Mouse (Mus musculus): ENCODE results near the gene Mbtd1. TPM values are rescaled to one million over a fixed set of nuclear protein-coding genes. Genes with fewer than 3 reads are reported as not detected.

Gene Mbtd1
- polyA plus RNA-seq, 1 experiment from 2014 or later: 25.0 TPM

GRCm38 (mm10) chr11:93956159-93956558 lies 70.5 kb downstream of the Mbtd1 start, which contains the start of gene Nme2:
Gene Nme2, minus strand, starts transcription at chr11:93956259.
- Histone ChIP-seq H3K9me3 (ENCODE audit: control insufficient read depth, low read length) (no peaks in the 10 kb centered on the region), H3K36me3 (ENCODE audit: control insufficient read depth, insufficient read depth, low read length) (peaks cover 27% of the 10 kb centered on the region), H3K27ac (ENCODE audit: low read depth, low read length) (peak within 1 kb of the TSS; percentile 76), H3K4me3 (ENCODE audit: low read depth, low read length) (peak within 1 kb of the TSS; percentile 51), H3K4me2 (ENCODE audit: low read depth, low read length) (peak within 1 kb of the TSS; percentile 93), H3K27me3 (ENCODE audit: control insufficient read depth, insufficient read depth, low read length) (no peaks in the 10 kb centered on the region), H3K4me1 (ENCODE audit: control insufficient read depth, insufficient read depth, low read length) (peaks cover 8% of the 10 kb centered on the region; the same call in 1 of the 2 replicates), H3K9ac (replicated peaks; ENCODE audit: low read depth, low read length) (peak within 1 kb of the TSS; percentile 56)
- WGBS: 2% methylated on average over 6 of the region's 6 CpGs
- ATAC-seq (ENCODE audit: low read depth): peak; percentile 35

GRCm38 (mm10) chr11:93957031-93957555 lies 71.4 kb downstream of the Mbtd1 start:
- no peak overlapping the region for H3K4me3 ChIP-seq (ENCODE audit: low read depth, low read length)
- no peak for ATAC-seq (ENCODE audit: low read depth)
- H3K27ac ChIP-seq (ENCODE audit: low read depth, low read length): no peak overlapping the region
- no peaks in the 10 kb centered on the region for H3K9me3 ChIP-seq (ENCODE audit: control insufficient read depth, low read length)
- H3K27me3 ChIP-seq (ENCODE audit: control insufficient read depth, insufficient read depth, low read length): no peaks in the 10 kb centered on the region
- peaks cover 35% of the 10 kb centered on the region for H3K36me3 ChIP-seq (ENCODE audit: control insufficient read depth, insufficient read depth, low read length)
- H3K4me1 ChIP-seq (ENCODE audit: control insufficient read depth, insufficient read depth, low read length): peaks cover 8% of the 10 kb centered on the region; the same call in 1 of the 2 replicates
- no peak overlapping the region for H3K9ac ChIP-seq (replicated peaks; ENCODE audit: low read depth, low read length)
- WGBS: 83% methylated on average over 2 of the region's 2 CpGs
- H3K4me2 ChIP-seq (ENCODE audit: low read depth, low read length): no peak overlapping the region

DNA sequence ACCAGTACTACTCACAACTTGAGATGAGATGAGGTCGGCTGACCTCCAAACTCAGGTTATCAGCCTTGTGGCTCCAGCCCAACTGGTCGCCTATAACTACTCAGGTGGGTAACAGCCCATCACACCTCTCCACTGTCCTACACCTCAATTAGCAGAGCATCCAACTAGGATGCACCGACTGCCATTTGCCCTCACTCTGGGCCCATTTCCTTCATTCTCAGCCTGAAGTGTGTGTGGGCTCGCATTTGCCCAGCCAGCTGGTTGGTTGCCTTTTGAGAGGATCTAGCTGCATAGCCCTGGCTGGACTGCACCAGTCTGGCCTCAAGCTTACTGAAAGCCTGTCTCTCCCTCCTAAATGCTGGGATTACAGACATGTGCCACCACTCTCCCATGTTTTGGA lies 72.1 kb downstream of the Mbtd1 start:
- H3K36me3 ChIP-seq (ENCODE audit: control insufficient read depth, insufficient read depth, low read length): peaks cover 41% of the 10 kb centered on the region
- no peak overlapping the region for H3K4me2 ChIP-seq (ENCODE audit: low read depth, low read length)
- no peaks in the 10 kb centered on the region for H3K27me3 ChIP-seq (ENCODE audit: control insufficient read depth, insufficient read depth, low read length)
- H3K4me3 ChIP-seq (ENCODE audit: low read depth, low read length): no peak overlapping the region
- no peak overlapping the region for H3K27ac ChIP-seq (ENCODE audit: low read depth, low read length)
- H3K4me1 ChIP-seq (ENCODE audit: control insufficient read depth, insufficient read depth, low read length): peaks cover 8% of the 10 kb centered on the region; the same call in 1 of the 2 replicates
- ATAC-seq (ENCODE audit: low read depth): no peak
- H3K9ac ChIP-seq (replicated peaks; ENCODE audit: low read depth, low read length): no peak overlapping the region; the same call in 1 of the 2 replicates
- 84% methylated on average over 4 of the region's 4 CpGs for WGBS
- H3K9me3 ChIP-seq (ENCODE audit: control insufficient read depth, low read length): no peaks in the 10 kb centered on the region

GRCm38 (mm10) chr11:93961482-93961881 lies 75.8 kb downstream of the Mbtd1 start:
- Histone ChIP-seq H3K4me1 (ENCODE audit: control insufficient read depth, insufficient read depth, low read length) (no peaks in the 10 kb centered on the region), H3K4me2 (ENCODE audit: low read depth, low read length) (no peak overlapping the region), H3K9me3 (ENCODE audit: control insufficient read depth, low read length) (no peaks in the 10 kb centered on the region), H3K27ac (ENCODE audit: low read depth, low read length) (no peak overlapping the region), H3K36me3 (ENCODE audit: control insufficient read depth, insufficient read depth, low read length) (peaks cover 59% of the 10 kb centered on the region), H3K27me3 (ENCODE audit: control insufficient read depth, insufficient read depth, low read length) (no peaks in the 10 kb centered on the region), H3K4me3 (ENCODE audit: low read depth, low read length) (no peak overlapping the region), H3K9ac (replicated peaks; ENCODE audit: low read depth, low read length) (no peak overlapping the region)
- no peak for ATAC-seq (ENCODE audit: low read depth)
- WGBS: 93% methylated on average over 6 of the region's 6 CpGs

GRCm38 (mm10) chr11:93963013-93963412 lies 77.4 kb downstream of the Mbtd1 start:
- no peak overlapping the region for H3K9ac ChIP-seq (replicated peaks; ENCODE audit: low read depth, low read length)
- peaks cover 54% of the 10 kb centered on the region for H3K36me3 ChIP-seq (ENCODE audit: control insufficient read depth, insufficient read depth, low read length)
- H3K4me3 ChIP-seq (ENCODE audit: low read depth, low read length): no peak overlapping the region
- no peak overlapping the region for H3K27ac ChIP-seq (ENCODE audit: low read depth, low read length)
- no peaks in the 10 kb centered on the region for H3K4me1 ChIP-seq (ENCODE audit: control insufficient read depth, insufficient read depth, low read length)
- no peak overlapping the region for H3K4me2 ChIP-seq (ENCODE audit: low read depth, low read length)
- no peak for ATAC-seq (ENCODE audit: low read depth)
- H3K9me3 ChIP-seq (ENCODE audit: control insufficient read depth, low read length): no peaks in the 10 kb centered on the region
- no peaks in the 10 kb centered on the region for H3K27me3 ChIP-seq (ENCODE audit: control insufficient read depth, insufficient read depth, low read length)
- 76% methylated on average over 4 of the region's 4 CpGs for WGBS

- no peak overlapping the region for H3K4me2 ChIP-seq (ENCODE audit: low read depth, low read length)
- H3K9ac ChIP-seq (replicated peaks; ENCODE audit: low read depth, low read length): no peak overlapping the region
- H3K4me1 ChIP-seq (ENCODE audit: control insufficient read depth, insufficient read depth, low read length): no peaks in the 10 kb centered on the region
- H3K9me3 ChIP-seq (ENCODE audit: control insufficient read depth, low read length): no peaks in the 10 kb centered on the region
- no peak overlapping the region for H3K4me3 ChIP-seq (ENCODE audit: low read depth, low read length)
- H3K27ac ChIP-seq (ENCODE audit: low read depth, low read length): no peak overlapping the region
- H3K36me3 ChIP-seq (ENCODE audit: control insufficient read depth, insufficient read depth, low read length): peaks cover 38% of the 10 kb centered on the region
- WGBS: 95% methylated on average over 6 of the region's 6 CpGs
- no peak for ATAC-seq (ENCODE audit: low read depth)
- H3K27me3 ChIP-seq (ENCODE audit: control insufficient read depth, insufficient read depth, low read length): no peaks in the 10 kb centered on the region
Measured at GRCm38 (mm10) chr11:93965391-93965790, 79.7 kb downstream of the Mbtd1 start.

DNA sequence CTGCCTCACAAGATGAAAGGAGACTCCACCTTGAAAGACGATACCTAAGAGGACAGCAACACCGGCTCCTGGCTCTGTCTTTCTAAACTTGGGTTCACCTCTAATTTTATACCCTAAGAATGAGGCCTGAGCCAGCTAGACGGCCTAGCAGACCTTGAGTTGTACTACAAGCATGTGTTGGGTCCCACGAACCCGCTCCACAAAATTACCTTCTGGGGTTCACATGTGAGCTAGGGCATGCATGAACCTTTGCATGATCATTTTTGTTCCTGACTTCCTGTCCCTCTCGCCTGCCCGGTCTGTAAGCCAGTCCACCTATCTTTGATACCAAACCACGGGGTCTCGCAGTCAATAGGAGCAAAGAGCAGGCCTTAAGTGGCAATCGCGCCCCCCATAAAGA lies 81.7 kb downstream of the Mbtd1 start:
- peak overlapping the region; percentile 69 for H3K4me2 ChIP-seq (ENCODE audit: low read depth, low read length)
- H3K27ac ChIP-seq (ENCODE audit: low read depth, low read length): peak overlapping the region; percentile 84
- ATAC-seq (ENCODE audit: low read depth): no peak
- peak overlapping the region; percentile 74 for H3K9ac ChIP-seq (replicated peaks; ENCODE audit: low read depth, low read length)
- H3K4me3 ChIP-seq (ENCODE audit: low read depth, low read length): peak overlapping the region; percentile 79
- H3K9me3 ChIP-seq (ENCODE audit: control insufficient read depth, low read length): no peaks in the 10 kb centered on the region
- H3K36me3 ChIP-seq (ENCODE audit: control insufficient read depth, insufficient read depth, low read length): peaks cover 22% of the 10 kb centered on the region
- H3K27me3 ChIP-seq (ENCODE audit: control insufficient read depth, insufficient read depth, low read length): no peaks in the 10 kb centered on the region
- no peaks in the 10 kb centered on the region for H3K4me1 ChIP-seq (ENCODE audit: control insufficient read depth, insufficient read depth, low read length)
- WGBS: 4% methylated on average over 11 of the region's 11 CpGs

DNA sequence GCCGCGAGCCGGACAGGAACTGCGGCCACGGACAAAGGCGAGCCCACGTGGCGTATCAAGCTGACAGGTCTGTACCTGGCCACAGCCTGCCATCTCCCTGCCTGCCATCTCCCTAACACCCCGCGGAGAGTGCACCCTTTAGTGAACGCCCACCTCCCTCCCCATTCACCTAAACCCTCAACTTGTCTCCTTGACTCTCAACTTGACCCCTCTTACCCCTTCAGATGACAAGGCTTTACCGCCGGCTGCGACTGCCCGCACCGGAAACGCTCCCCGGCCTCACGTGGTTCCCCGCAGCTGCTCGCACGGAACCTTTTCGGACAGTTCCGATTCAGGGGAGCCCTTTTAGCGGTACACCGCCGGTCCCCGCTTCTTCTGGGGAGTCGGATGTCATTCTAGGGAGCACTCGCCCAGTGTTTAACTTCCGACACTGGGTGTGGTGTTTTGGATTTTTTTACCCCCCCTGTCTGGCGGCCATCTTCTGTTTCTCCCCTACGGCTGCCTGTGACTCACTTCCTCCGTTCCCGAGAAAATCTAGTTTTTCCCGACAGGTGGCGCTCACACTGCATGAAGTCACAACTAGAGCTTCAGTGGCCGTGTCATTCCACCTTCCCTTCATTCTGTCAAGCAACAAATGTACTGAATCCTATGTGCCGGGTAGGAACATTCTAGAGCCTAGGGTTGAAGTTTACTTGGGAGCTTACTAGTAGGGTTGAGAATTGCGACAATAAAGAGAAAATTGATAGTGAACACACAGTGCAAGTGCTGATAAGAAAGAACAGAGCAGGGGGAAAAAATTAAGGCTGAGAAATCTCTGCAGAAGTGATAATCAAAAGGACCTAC lies 82.6 kb downstream of the Mbtd1 start, which contains the start of the genes Gm20390 and Nme1:
Gm20390 (minus strand) TSS at position 289 of the 843 bp plus-strand sequence.
Nme1 (minus strand) TSS at position 517 of the 843 bp plus-strand sequence.
- no peaks in the 10 kb centered on the region for H3K9me3 ChIP-seq (ENCODE audit: control insufficient read depth, low read length)
- peak within 1 kb of the TSS; percentile 74 for H3K9ac ChIP-seq (replicated peaks; ENCODE audit: low read depth, low read length)
- ATAC-seq (ENCODE audit: low read depth): peak; percentile 96
- H3K4me3 ChIP-seq (ENCODE audit: low read depth, low read length): peak within 1 kb of the TSS; percentile 79
- peak within 1 kb of the TSS; percentile 69 for H3K4me2 ChIP-seq (ENCODE audit: low read depth, low read length)
- H3K36me3 ChIP-seq (ENCODE audit: control insufficient read depth, insufficient read depth, low read length): peaks cover 14% of the 10 kb centered on the region
- peak within 1 kb of the TSS; percentile 84 for H3K27ac ChIP-seq (ENCODE audit: low read depth, low read length)
- no peaks in the 10 kb centered on the region for H3K27me3 ChIP-seq (ENCODE audit: control insufficient read depth, insufficient read depth, low read length)
- WGBS: under 1% methylated on average over 40 of the region's 40 CpGs
- no peaks in the 10 kb centered on the region for H3K4me1 ChIP-seq (ENCODE audit: control insufficient read depth, insufficient read depth, low read length)

DNA sequence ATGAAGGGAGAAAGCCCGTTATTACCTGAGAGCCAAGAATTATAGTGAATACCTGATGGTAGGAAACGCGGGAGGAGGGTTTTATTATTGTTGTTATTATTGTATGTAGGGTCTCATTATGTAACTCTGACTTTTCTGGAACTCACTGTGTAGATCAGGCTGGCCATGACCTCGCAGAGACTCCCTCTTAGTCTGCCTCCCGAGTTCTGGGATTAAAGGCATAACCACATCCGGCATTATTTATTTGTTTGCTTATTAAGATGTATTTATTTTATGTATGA lies 83.1 kb downstream of the Mbtd1 start:
- Histone ChIP-seq H3K4me2 (ENCODE audit: low read depth, low read length) (peak overlapping the region; percentile 33), H3K4me1 (ENCODE audit: control insufficient read depth, insufficient read depth, low read length) (no peaks in the 10 kb centered on the region), H3K27ac (ENCODE audit: low read depth, low read length) (peak overlapping the region; percentile 79), H3K9ac (replicated peaks; ENCODE audit: low read depth, low read length) (0 out of 2 replicates have a peak overlapping the region, but pooled peaks have one; percentile 8), H3K9me3 (ENCODE audit: control insufficient read depth, low read length) (no peaks in the 10 kb centered on the region), H3K36me3 (ENCODE audit: control insufficient read depth, insufficient read depth, low read length) (peaks cover 10% of the 10 kb centered on the region), H3K4me3 (ENCODE audit: low read depth, low read length) (peak overlapping the region; percentile 79), H3K27me3 (ENCODE audit: control insufficient read depth, insufficient read depth, low read length) (no peaks in the 10 kb centered on the region)
- 50% methylated on average over 6 of the region's 6 CpGs for WGBS
- ATAC-seq (ENCODE audit: low read depth): no peak
